Mouse (Mus musculus) small intestine, adult 2 months (tissue): Measurements from ENCODE around the gene Tnr.

Experiments
- CTCF ChIP-seq: fragments of 200-500 bp; IDR thresholded peaks from 2 replicates; pipeline ENCODE4 v1.5.1; 2012; ENCODE audit warnings: low read depth, mild to moderate bottlenecking, control low read depth, inconsistent platforms, low read length, moderate library complexity, mixed read lengths; ENCODE audit not compliant: insufficient replicate concordance, insufficient read length; ENCODE audit errors: extremely low read depth
- POLR2A ChIP-seq: fragments of 200-500 bp; IDR thresholded peaks from 2 replicates; pipeline ENCODE4 v1.6.1; 2012; ENCODE audit warnings: low read depth, mild to moderate bottlenecking, control low read depth, inconsistent platforms, low read length, moderate library complexity

DNA sequence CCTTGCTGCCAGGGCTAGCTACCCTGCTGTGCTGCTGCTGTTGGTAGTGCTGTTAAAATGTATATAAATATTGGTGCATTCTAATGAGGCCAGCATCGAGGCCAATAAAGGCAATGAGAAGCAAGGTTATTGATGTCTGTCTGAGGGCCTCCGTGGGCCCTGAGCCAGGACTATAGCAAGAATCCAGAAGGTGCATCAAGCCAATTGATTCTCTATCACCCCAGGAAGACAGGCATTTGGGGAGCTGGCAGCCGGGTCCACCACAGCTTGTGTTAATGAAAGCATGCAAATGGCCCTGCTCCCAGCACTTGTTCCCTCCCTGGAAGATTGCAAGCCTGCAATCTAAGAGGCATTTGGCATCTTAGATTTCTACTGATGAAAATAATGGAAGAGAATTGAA, 54.8 kb downstream of the Tnr start:
- no peak for TF ChIP-seq POLR2A
- no peak for TF ChIP-seq CTCF
